Mouse (Mus musculus): ENCODE results near the gene Fam126a. TPM values are rescaled to one million over a fixed set of nuclear protein-coding genes. Genes with fewer than 3 reads are reported as not detected.

Gene Fam126a
- polyA plus RNA-seq, 1 experiment from 2014 or later: 41.3 TPM

DNA sequence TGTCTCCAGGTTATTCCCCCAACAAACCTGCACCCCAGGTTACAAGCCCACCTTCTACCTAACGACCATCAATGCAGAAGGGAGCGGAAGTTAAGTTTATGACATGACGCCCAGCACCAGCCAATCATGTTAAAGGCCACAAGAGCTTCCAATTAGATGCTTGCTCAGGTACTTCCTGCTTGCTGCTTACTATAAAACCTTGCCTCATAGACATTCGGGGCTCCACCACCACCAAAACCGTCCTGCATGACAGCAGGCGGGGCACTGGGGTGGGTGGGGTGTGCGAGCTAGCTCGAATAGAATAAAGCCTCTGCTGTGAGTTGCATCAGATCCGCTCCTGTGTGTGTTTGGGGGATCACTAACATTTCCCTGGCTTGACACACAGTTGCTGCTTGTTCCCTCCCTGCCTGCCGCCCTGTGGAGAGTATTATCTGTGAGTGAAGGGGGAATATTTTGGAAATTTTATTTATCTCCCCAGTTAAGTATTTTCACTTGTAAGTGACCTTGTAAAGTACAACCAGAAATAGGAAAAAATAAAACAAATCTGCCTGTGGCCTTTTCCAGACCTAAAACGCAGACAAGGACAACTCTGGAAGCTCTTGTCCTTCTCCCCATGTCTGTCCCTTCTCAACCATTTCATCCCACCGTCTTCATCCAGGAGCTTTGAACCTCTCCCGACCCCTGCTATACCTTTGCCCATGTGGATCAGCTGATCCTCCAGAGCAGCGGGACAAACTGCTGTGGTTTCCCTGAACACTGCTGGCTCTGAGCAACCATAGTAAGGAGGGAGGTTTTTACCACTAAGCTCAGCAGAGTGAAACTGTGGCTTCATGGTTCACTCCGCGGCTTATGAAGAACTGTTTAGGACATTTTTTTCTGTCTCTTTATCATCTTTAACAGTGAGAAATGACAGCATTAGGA lies 21.5 kb upstream of the Fam126a start:
- 78% methylated on average over 15 of the region's 16 CpGs for WGBS (ENCODE audit: missing documents)
- Histone ChIP-seq H3K27ac (no peak overlapping the region), H3K4me3 (ENCODE audit: inconsistent target) (no peak overlapping the region), H3K79me2 (ENCODE audit: inconsistent target) (no peaks in the 10 kb centered on the region), H3K36me3 (ENCODE audit: inconsistent target) (no peaks in the 10 kb centered on the region)

DNA sequence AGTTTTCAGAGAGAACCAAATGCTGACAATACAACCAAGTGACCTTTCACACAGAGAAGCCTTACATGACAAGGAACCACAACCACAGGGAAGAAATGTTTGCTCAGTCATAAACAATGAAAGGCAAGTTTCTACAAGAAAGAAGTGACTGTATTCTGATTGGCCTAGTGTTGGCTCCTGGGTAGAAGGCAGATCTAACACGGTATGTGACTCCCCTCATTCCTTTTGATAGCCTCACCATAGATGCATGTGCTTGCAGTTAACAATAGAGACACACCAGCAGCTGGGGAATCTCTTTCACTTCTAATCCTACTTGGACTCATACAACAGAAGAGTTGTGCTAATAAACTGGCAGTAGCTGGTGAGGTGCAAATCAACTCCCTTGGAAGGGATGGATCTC lies 17.3 kb upstream of the Fam126a start:
- WGBS (ENCODE audit: missing documents): 92% methylated on average over 1 of the region's 1 CpGs
- Histone ChIP-seq H3K27ac (no peak overlapping the region), H3K36me3 (ENCODE audit: inconsistent target) (no peaks in the 10 kb centered on the region), H3K4me3 (ENCODE audit: inconsistent target) (no peak overlapping the region), H3K79me2 (ENCODE audit: inconsistent target) (no peaks in the 10 kb centered on the region)

DNA sequence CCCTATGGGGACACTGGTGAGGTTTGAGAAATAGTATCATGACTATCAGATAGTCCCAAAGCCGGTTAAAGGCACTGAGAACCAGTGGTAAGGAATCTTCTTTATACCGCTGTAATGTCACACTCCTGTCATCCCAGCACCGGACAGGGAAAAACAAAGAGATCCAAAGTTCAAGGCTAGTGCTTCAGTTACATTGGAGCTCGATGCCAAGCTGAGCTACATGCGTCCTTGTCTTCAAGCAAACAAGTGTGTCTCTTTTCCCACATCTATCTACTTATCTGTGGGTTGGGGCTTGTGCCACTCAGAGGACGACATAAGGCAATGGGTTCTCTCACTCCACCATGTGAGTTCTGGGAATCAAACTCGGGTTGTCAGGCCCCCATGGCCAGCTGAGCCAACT lies 16.5 kb upstream of the Fam126a start:
- Histone ChIP-seq H3K4me3 (ENCODE audit: inconsistent target) (no peak overlapping the region), H3K79me2 (ENCODE audit: inconsistent target) (no peaks in the 10 kb centered on the region), H3K36me3 (ENCODE audit: inconsistent target) (no peaks in the 10 kb centered on the region), H3K27ac (no peak overlapping the region)
- WGBS (ENCODE audit: missing documents): 94% methylated on average over 7 of the region's 7 CpGs

DNA sequence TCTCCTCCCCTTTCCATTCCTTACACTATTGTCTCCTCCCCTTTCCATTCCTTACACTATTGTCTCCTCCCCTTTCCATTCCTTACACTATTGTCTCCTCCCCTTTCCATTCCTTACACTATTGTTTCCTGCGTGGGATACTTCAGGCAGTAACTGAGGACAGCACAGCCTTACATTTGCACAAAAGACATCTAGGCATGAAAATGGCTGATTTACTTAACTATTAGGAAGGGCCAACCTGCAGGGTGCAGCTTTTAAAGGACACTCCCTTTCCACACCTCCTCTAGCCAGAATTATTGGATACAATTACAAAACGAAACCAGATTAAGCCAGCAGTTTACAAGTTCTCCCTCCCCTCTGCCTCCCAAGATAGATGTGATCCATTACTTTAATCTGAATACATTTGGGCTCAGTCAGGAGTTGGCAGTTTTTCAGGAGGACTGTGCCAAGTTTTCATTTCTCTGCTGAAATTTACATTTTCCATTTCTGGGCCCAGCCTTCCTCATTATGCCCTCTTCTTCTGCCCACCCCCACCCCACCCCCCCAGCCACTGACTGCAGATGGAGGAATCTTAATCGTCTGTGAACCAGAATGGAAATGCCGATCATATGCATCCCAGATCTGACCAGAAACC lies 15.6 kb upstream of the Fam126a start:
- no peaks in the 10 kb centered on the region for H3K36me3 ChIP-seq (ENCODE audit: inconsistent target)
- no peaks in the 10 kb centered on the region for H3K79me2 ChIP-seq (ENCODE audit: inconsistent target)
- WGBS (ENCODE audit: missing documents): 80% methylated on average over 4 of the region's 4 CpGs
- H3K4me3 ChIP-seq (ENCODE audit: inconsistent target): no peak overlapping the region
- H3K27ac ChIP-seq: no peak overlapping the region

DNA sequence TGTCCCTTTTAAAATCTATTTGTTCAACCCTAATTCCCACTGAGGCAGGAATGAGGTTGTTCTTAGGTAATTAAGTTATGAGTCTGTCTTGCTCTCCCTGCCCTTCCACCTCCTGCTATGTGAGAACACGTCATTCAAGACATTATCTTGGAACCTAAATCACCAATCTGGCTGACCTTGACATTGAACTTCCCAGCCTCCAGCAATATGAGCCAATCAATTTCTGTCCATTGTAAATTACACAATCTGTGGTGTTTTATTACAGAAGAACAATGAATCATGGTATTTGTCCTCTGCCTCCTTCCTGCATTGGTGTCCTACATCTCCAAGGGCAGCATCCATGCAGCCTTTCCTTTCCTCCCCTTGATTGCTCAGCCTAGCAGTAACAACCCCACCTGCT lies 13.9 kb upstream of the Fam126a start:
- no peak overlapping the region for H3K4me3 ChIP-seq (ENCODE audit: inconsistent target)
- no peaks in the 10 kb centered on the region for H3K36me3 ChIP-seq (ENCODE audit: inconsistent target)
- no peak overlapping the region for H3K27ac ChIP-seq
- H3K79me2 ChIP-seq (ENCODE audit: inconsistent target): no peaks in the 10 kb centered on the region
- WGBS (ENCODE audit: missing documents): 100% methylated on average over 1 of the region's 1 CpGs

DNA sequence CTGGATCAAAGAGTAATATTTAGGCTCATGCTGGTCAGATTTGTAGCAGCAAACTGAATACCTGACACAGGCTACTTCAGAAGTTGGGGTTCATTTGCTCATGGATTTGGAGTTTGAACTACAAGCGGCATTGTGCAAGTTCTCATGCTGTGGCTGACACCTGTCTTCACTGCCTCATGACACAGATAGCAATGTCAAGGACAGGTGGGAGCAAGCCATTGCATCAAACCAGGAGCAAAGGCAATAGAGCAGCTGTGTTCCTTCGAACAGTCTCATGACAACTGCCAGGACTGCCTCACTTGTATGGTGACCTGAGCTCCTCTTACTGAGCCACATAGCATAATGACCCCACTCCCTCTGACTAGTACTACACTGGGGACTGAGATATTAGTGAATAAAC lies 12.9 kb upstream of the Fam126a start:
- 97% methylated on average over 2 of the region's 2 CpGs for WGBS (ENCODE audit: missing documents)
- Histone ChIP-seq H3K36me3 (ENCODE audit: inconsistent target) (no peaks in the 10 kb centered on the region), H3K27ac (no peak overlapping the region), H3K4me3 (ENCODE audit: inconsistent target) (no peak overlapping the region), H3K79me2 (ENCODE audit: inconsistent target) (no peaks in the 10 kb centered on the region)

DNA sequence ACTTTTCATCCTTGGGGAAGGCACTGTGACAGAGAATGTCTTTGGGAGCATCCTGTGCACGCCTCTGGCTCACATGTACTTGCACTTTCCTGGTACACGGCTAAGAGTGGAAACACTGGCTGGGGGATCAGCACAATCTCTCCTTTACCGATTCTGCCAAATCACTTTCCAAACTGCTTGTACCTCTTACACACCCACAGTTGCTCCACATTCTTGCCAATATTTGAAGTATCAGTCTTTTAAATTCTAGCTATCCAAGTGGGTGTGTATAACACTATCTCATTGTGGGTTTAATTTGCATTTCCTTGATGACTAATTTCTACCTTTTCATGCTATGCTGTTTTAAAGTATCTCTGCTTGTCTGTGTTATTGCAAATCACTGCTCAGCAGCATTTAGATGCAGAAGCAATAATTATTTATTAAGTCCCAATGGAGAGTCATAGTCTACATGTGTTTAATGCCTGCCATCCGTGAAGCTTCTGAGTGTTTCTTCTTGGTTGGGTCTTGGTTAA lies 10.9 kb upstream of the Fam126a start:
- no peak overlapping the region for H3K27ac ChIP-seq
- H3K79me2 ChIP-seq (ENCODE audit: inconsistent target): no peaks in the 10 kb centered on the region
- H3K36me3 ChIP-seq (ENCODE audit: inconsistent target): no peaks in the 10 kb centered on the region
- 87% methylated on average over 4 of the region's 4 CpGs for WGBS (ENCODE audit: missing documents)
- H3K4me3 ChIP-seq (ENCODE audit: inconsistent target): no peak overlapping the region

DNA sequence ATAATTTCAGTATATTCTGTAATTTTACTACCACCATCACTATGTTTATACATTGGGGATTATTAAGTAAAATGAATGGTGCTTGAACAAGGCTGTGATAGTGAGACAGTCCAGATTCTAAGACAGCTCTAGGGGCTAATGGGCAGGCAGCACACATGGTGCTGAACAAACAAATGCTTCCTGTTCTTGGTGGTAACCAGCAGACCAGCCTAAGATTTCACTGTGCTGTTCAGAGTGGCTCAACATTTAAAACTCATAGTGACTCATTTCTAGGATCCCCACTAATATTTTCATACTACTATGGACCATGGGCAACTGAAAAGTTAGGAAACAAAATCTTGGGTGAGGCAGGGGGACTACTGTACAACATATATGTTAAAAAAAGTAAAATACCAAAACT lies 10.1 kb upstream of the Fam126a start:
- Histone ChIP-seq H3K36me3 (ENCODE audit: inconsistent target) (no peaks in the 10 kb centered on the region), H3K4me3 (ENCODE audit: inconsistent target) (no peak overlapping the region), H3K27ac (no peak overlapping the region), H3K79me2 (ENCODE audit: inconsistent target) (no peaks in the 10 kb centered on the region)

DNA sequence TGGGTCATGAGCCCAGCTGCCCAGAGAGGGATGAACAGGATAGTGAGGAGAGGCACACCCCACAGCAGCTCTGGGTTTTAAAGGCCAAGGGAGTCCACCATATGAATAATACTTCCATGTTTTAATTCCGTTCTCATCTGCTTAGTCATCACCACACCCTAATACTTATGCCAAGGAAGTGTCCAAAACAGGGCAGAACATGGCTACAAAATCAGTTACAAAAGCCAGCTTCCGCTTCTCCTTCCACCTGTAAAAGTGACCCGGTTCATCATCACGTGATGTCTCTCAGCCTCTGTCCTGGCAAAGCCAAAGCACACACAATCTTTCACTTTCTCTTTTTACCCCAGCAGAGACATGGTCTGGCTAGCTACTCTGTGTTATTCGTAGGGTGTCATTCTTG lies 8.9 kb upstream of the Fam126a start:
- 6% methylated on average over 5 of the region's 5 CpGs for WGBS (ENCODE audit: missing documents)
- H3K79me2 ChIP-seq (ENCODE audit: inconsistent target): no peaks in the 10 kb centered on the region
- H3K27ac ChIP-seq: peak overlapping the region; percentile 90
- no peaks in the 10 kb centered on the region for H3K36me3 ChIP-seq (ENCODE audit: inconsistent target)
- no peak overlapping the region for H3K4me3 ChIP-seq (ENCODE audit: inconsistent target)

DNA sequence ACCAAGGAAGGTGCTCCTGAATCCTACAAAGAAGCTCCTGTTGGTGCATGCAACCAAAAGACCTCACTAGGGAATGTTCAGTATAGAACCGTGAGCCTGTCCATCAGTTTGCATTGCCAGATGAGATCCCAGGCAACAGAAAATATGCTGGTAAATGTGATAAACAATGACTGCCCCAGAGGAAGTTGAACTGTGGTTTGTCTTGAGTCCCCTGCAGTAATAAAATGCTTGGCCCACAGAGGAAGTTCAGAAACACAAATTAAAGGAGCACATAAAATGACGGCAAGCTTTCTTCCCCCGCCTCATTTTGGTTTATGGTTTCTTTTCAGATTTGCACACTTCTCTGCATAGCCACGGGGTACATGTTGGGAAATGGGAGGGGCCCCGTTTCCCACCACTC lies 8.3 kb upstream of the Fam126a start:
- H3K36me3 ChIP-seq (ENCODE audit: inconsistent target): no peaks in the 10 kb centered on the region

DNA sequence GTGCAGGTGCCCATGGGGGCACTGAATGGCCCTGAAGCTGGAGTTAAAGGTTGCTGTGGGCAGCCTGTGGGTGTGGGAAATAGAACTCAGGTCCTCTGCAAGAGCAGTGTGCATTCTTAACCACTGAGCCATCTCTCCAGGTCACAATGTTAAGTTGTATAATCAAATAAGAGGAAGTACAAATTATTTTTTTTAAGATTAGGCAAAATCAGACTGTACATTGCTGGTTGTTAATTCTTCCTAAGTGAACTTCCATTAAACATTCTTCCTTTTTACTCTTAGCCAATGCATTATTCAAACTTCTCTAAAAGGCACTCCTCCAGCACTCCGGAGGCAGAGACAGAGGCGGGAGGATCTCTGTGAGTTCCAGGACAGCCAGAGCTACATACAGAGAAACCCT lies 7.7 kb upstream of the Fam126a start:
- no peaks in the 10 kb centered on the region for H3K36me3 ChIP-seq (ENCODE audit: inconsistent target)
- peak overlapping the region; percentile 90 for H3K27ac ChIP-seq
- 17% methylated on average over 1 of the region's 2 CpGs for WGBS (ENCODE audit: missing documents)
- H3K4me3 ChIP-seq (ENCODE audit: inconsistent target): no peak overlapping the region
- no peaks in the 10 kb centered on the region for H3K79me2 ChIP-seq (ENCODE audit: inconsistent target)

More for the DNA sequence above, 8.3 kb upstream of the Fam126a start:
- Histone ChIP-seq H3K27ac (peak overlapping the region; percentile 90), H3K4me3 (ENCODE audit: inconsistent target) (no peak overlapping the region), H3K79me2 (ENCODE audit: inconsistent target) (no peaks in the 10 kb centered on the region)
- WGBS (ENCODE audit: missing documents): 2% methylated on average over 5 of the region's 5 CpGs

DNA sequence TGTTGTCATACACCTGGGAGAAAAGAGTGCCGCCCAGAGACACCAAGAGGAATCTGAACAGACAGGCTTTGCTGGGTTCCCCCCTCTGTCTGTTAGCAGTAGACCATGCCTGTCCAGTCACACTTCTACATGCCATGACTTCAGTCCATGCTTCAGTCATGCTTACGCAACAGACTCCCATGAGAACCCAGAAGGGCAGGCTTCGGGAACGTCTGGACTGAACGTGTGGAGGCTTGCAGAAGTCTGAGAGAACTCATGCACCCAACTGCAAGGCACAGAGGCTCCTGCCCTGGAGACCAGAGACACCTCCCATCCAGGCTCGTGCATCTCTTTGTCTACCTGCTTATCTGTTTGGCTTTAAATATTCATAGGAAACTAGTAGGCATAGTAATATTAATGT lies 6.2 kb upstream of the Fam126a start:
- WGBS (ENCODE audit: missing documents): 89% methylated on average over 6 of the region's 6 CpGs
- H3K36me3 ChIP-seq (ENCODE audit: inconsistent target): no peaks in the 10 kb centered on the region
- no peak overlapping the region for H3K4me3 ChIP-seq (ENCODE audit: inconsistent target)

DNA sequence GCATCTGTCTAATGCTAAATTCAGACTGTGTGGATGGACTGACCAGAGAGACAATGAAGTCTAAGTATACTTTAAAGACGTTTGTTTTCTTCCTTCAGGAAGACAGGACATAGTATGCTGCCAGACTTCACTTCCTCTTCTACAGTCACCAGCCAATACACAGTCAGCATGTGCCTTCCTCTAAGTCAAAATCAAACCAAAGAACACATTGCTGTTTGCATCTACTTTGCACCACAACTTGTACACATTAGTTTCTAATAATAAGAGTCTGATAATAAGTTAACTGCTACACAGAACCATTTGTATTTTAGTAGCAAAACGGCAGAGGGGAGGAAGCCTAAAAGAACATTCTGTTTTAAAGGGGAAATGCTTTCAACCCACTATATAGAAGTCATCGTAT lies 4.5 kb upstream of the Fam126a start:
- Histone ChIP-seq H3K79me2 (ENCODE audit: inconsistent target) (no peaks in the 10 kb centered on the region; the same call in 1 of the 2 replicates), H3K27ac (peak overlapping the region; percentile 80), H3K4me3 (ENCODE audit: inconsistent target) (no peak overlapping the region), H3K36me3 (ENCODE audit: inconsistent target) (no peaks in the 10 kb centered on the region)
- WGBS (ENCODE audit: missing documents): 3% methylated on average over 3 of the region's 3 CpGs

More for the DNA sequence above, 6.2 kb upstream of the Fam126a start:
- Histone ChIP-seq H3K27ac (no peak overlapping the region), H3K79me2 (ENCODE audit: inconsistent target) (no peaks in the 10 kb centered on the region)

DNA sequence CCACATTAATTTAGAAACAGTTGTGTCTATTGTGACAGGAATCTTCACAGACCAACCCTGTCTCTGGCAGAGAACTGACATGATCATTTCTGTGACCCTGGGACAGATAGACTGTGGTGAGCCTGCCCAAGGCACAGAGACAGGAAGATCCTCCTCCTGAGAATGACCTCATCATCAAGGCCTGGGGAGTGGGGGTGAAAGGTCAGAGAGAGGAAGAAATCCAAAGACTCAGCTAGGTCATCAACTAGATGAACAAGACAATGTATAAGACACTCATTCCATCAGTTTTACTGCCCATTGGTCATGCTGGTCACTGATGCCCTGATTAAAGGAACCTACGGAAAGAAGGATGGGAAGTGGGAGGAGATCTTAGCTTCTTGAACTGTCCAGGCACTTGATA lies 3.6 kb upstream of the Fam126a start:
- no peaks in the 10 kb centered on the region for H3K36me3 ChIP-seq (ENCODE audit: inconsistent target)
- H3K4me3 ChIP-seq (ENCODE audit: inconsistent target): no peak overlapping the region
- H3K27ac ChIP-seq: peak overlapping the region; percentile 80
- peaks cover 9% of the 10 kb centered on the region for H3K79me2 ChIP-seq (ENCODE audit: inconsistent target)
- WGBS (ENCODE audit: missing documents): 93% methylated on average over 1 of the region's 1 CpGs

DNA sequence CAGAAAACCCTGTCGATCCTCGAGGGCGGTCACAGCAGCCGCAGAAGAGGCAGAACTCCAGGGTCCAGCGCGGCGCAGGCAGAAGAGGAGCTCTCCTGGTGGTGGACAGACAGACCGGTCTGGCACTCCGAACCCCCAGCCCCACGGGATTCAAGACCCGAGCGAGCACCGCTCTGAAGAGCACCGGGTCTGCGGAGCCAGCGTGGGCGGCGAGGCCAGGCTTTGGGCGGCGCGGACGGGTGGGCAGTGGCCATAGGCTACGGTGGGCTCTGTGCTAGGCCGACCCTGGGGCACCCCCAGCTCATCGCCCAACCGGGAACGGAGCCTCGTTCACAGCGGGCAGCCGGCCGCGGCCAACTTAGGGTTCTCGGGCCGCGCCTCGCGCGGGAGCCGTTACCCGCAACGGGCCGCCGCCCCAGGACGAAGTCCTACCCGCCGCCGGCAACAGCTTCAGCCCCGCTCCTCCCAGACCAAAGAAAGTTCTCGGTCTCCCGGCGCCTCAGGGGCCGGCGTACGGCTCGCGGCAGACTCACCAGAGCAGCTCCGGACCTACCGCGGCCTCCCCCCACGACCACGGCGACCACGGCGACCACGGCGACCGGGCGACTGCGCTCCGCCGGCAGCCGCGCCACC lies 428 bp downstream of the Fam126a start:
- H3K79me2 ChIP-seq (ENCODE audit: inconsistent target): peaks cover 49% of the 10 kb centered on the region
- under 1% methylated on average over 64 of the region's 73 CpGs for WGBS (ENCODE audit: missing documents)
- no peaks in the 10 kb centered on the region for H3K36me3 ChIP-seq (ENCODE audit: inconsistent target)
- H3K4me3 ChIP-seq (ENCODE audit: inconsistent target): peak overlapping the region; percentile 72
- H3K27ac ChIP-seq: peak overlapping the region; percentile 37

All from macrophage (primary cell).